Mouse (Mus musculus) megakaryocyte, embryonic 14.5 days (primary cell): ENCODE data around the gene Frmpd4.

Source experiments
- FLI1 ChIP-seq: IDR thresholded peaks from 2 replicates; pipeline ENCODE4 v1.6.1; 2012; ENCODE audit warnings: low read length, inconsistent platforms, mixed read lengths
- GATA1 ChIP-seq: IDR thresholded peaks from 3 replicates; pipeline ENCODE4 v1.6.1; 2012; ENCODE audit warnings: mixed read lengths, low read length, inconsistent platforms, borderline replicate concordance

- TF ChIP-seq GATA1 (no peak), FLI1 (no peak)
These were observed 145.8 kb downstream of the Frmpd4 start for GRCm38 (mm10) chrX:168431206-168431605.
